Mouse (Mus musculus) spleen, adult 10 weeks (tissue): ENCODE measurements around the gene Ankrd11. TPM values are rescaled to one million over a fixed set of nuclear protein-coding genes. Genes with fewer than 3 reads are reported as not detected.

Experiments
- polyA plus RNA-seq: library from polyadenylated mRNA; stranded (reverse); fragments of 350-450 nt; fragmentation: Illumina TruSeq; extraction: RNeasy Lipid Tissue Mini Kit (QIAGEN cat#74804); gene quantifications from one replicate; pipeline ENCODE4 v1.2.3, GENCODE M21; 2015; ENCODE audit warnings: low replicate concordance; ENCODE audit not compliant: insufficient read depth

The Ankrd11 gene
- polyA plus RNA-seq, result 95.4 TPM

GRCm38 (mm10) chr8:123042158-123042973 lies at the start of gene Ankrd11:
Gene Ankrd11, minus strand, starts transcription at chr8:123042277.

GRCm38 (mm10) chr8:123062721-123063120 lies 20.6 kb upstream of the Ankrd11 start, which contains the start of gene Spg7:
Gene Spg7, plus strand, starts transcription at chr8:123062942.

DNA sequence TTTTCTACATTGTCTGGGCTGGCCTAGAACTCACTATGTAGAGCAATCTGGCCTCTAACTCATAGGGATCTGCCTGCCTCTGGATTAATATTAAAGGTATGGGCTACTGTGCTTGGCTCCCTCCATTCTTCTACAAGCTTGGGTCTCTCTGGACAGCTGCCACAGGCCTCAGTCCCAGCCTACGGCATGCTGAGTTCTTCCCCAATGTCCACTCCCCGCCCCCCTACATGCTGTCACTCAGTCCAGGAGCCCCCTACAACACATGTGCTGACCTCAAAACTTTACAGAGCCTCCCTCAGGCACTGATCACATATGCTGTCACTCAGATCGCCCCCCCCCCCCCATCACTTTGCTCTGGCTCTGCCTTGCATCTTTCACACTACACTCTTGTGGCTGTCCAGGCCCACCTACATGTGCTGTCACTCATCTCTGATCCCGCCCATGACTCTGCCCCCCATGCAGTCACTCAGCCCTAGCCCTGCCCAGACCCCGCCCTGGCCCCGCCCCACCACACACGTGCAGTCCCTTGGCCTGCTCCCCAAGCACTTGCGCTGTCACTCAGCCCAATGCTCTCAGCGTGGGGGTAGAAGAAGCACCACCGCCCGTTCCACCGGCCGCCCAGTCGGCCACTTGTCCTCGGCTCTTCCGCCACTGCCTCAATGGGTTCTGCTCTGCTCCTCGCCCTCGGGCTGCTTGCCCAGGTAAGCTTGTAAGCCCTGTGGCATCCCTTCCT lies 194.1 kb downstream of the Ankrd11 start, which contains the start of gene Cdh15:
Cdh15 (plus strand) TSS at position 138 of the 733 bp plus-strand sequence.

Other genes starting within 250 kb of the Ankrd11 start
- gene Cdh15, start 194.3 kb downstream of the Ankrd11 start, polyA plus RNA-seq, result not detected
- gene Spg7, start 20.7 kb upstream of the Ankrd11 start, polyA plus RNA-seq, result 35.7 TPM
- gene Rpl13, start 60.1 kb upstream of the Ankrd11 start, polyA plus RNA-seq, result 1,006 TPM
- 0.61 TPM for gene Cpne7, start 75.1 kb upstream of the Ankrd11 start, polyA plus RNA-seq
- gene Sult5a1, start 116.0 kb upstream of the Ankrd11 start, polyA plus RNA-seq, result 0.23 TPM
- 0.94 TPM for gene Dpep1, start 144.0 kb upstream of the Ankrd11 start, polyA plus RNA-seq
- 61.1 TPM for gene Chmp1a, start 170.5 kb upstream of the Ankrd11 start, polyA plus RNA-seq
- gene Spata33, start 170.6 kb upstream of the Ankrd11 start, polyA plus RNA-seq, result 0.19 TPM
- gene Cdk10, start 182.6 kb upstream of the Ankrd11 start, polyA plus RNA-seq, result 41.7 TPM
- gene Spata2l, start 194.0 kb upstream of the Ankrd11 start, polyA plus RNA-seq, result 2.1 TPM
- 11.3 TPM for gene Zfp276, start 211.9 kb upstream of the Ankrd11 start, polyA plus RNA-seq
- gene Vps9d1, start 212.1 kb upstream of the Ankrd11 start, polyA plus RNA-seq, result 13.5 TPM